Mouse (Mus musculus) olfactory bulb, adult 2 months (tissue): ENCODE data around the gene Gm14322. TPM values are rescaled to one million over a fixed set of nuclear protein-coding genes. Genes with fewer than 3 reads are reported as not detected.
"Not testable (repeated sequence)": the region's sequence is repeated elsewhere in the genome, so short reads cannot be mapped to it uniquely, and the experiment has no call there.

Experiments
- H3K27ac ChIP-seq: fragments of 200-500 bp; 2 replicates; pipeline ENCODE4 v1.5.1; 2012; ENCODE audit warnings: low read depth, low read length; ENCODE audit not compliant: insufficient read depth
- H3K4me1 ChIP-seq: fragments of 200-500 bp; 2 replicates; pipeline ENCODE4 v1.6.1; 2012; ENCODE audit warnings: low read length; ENCODE audit not compliant: control insufficient read depth, insufficient read depth
- H3K4me3 ChIP-seq: fragments of 200-500 bp; 2 replicates; pipeline ENCODE4 v1.5.1; 2012; ENCODE audit warnings: mild to moderate bottlenecking, low read depth, low read length, moderate library complexity; ENCODE audit not compliant: insufficient read depth
- WGBS: fragments of 180-500 bp; shearing (Covaris S2); methylation state at CpG from one replicate; pipeline ENCODE4 v1.1.7; 2018; 5-methylcytosine and 5-hydroxymethylcytosine counted together
- polyA plus RNA-seq: library from polyadenylated mRNA; stranded (reverse); fragments of >200 nt; gene quantifications from 2 replicates; pipeline ENCODE4 v1.2.4, GENCODE M21; 2012; ENCODE audit warnings: low replicate concordance; ENCODE audit not compliant: missing spikeins, insufficient read depth, insufficient read length

The Gm14322 gene
- polyA plus RNA-seq, result not detected in 2 replicates

DNA sequence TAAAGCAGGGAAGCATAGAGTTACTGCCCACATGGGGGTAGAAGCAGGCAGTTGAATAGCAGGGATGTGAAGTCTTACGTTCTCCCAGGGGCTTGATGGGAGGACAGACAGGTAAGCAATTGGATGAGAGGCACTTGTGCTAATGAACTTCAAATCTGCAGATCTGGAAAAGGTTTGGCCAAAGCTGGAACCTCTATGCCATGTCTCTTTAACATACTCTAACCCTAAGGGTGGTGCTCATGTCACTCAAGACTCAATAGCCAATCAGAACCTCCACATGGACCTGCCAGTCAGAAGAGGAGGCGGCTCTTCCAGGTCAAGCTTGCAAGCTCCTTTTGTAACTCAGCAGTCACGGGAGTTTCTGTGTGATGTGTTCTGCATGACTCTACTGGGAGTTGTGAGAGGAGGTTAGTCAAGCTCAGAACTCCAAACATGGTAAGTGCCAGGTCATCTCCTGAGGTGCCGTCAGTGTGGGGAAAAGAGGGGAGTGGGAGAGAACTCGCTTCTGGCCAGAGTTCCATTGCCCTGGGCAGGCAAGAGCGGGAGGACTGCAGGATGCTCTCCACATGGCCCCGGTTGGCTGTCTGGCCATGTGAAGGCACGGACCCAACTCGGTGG, at the start of gene Gm14322:
Gene Gm14322, plus strand, starts transcription at position 348 of the 618 bp plus-strand sequence.
- not testable (repeated sequence) for H3K4me1 ChIP-seq, H3K27ac ChIP-seq
- 16% methylated on average over 9 of the region's 9 CpGs for WGBS
- peak within 1 kb of the TSS; percentile 50 for H3K4me3 ChIP-seq

DNA sequence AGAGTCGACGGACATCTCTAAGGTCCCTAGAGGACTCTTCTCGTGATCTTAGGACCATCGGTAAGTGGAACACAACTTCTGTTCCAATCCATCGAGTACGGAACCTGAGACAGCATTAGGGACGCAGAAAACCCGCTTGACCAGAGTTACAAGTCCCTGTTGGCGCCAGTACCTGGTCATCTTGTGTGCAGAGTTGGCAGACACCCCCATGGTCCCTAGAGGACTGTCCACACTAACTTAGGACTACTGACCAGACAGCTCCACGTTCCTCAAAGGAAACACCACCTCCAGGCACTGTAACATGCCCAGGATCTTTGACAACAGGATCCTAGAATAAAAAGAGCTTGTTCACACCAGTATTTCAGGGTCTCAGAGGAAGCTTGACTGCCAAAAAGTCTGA, 17.6 kb upstream of the Gm14322 start:
- H3K27ac ChIP-seq, H3K4me1 ChIP-seq, H3K4me3 ChIP-seq: not testable (repeated sequence)
- WGBS, result 80% methylated on average over 6 of the region's 10 CpGs

DNA sequence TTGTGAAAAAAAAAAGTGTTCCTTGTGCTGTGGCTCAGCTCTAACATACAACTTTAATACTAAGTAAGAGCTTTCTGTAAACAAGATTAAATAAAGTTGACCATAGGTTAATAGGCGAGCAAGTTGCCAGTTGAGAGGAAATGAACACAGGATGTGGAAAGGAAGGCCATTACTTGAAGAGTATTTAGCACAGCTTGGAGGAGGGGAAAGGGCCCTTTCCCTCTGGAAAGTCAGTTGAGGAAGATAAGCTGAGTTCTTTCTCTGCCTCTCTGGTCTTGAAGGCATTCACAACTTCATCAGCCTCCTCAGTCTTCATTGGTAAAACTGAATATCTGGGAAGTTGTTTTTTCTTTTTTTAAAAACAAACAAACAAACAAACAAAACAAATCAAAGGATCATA, 28.3 kb downstream of the Gm14322 start:
- not testable (repeated sequence) for H3K4me1 ChIP-seq, H3K4me3 ChIP-seq, H3K27ac ChIP-seq
- 72% methylated on average over 1 of the region's 1 CpGs for WGBS

DNA sequence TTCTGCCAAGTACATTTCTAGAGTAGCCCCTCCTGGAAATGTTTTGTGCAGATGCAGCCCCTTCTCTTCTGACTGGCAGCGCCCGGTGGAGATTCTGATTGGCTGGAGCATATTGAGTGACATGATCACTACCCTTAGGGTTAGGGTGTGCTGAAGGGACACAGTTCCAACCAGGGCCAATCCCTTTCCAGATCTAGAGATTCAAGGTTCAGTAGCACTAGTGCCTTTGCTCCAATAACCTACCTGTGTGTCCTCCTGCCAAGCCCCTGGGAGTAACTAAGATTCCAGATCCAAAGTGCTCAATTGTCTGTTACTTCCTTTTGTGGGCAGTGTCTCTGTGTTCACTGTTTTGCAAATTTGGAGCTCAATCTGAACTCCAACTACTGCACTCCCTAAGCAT, 47.1 kb downstream of the Gm14322 start:
- H3K4me1 ChIP-seq, H3K27ac ChIP-seq, H3K4me3 ChIP-seq: not testable (repeated sequence)
- WGBS, result no CpG with 5 or more reads among the region's 2 CpGs

Other genes with a start within 250 kb of the Gm14322 start
- gene Gm14406, start 181.1 kb upstream of the Gm14322 start, polyA plus RNA-seq, result not detected in 2 replicates
- gene Gm14325, start 81.0 kb downstream of the Gm14322 start, polyA plus RNA-seq, result not detected in 2 replicates
- not detected in 2 replicates for gene Gm14327, start 137.8 kb downstream of the Gm14322 start, polyA plus RNA-seq
- gene Zfp972, start 166.3 kb downstream of the Gm14322 start, polyA plus RNA-seq, result not detected in 2 replicates
- not detected in 2 replicates for gene Gm14326, start 198.0 kb downstream of the Gm14322 start, polyA plus RNA-seq